Mouse (Mus musculus) bone marrow, adult 2 months (tissue): Measurements from ENCODE around the gene Abhd15.

Experiments
- CTCF ChIP-seq: fragments of 200-500 bp; IDR thresholded peaks from 2 replicates; pipeline ENCODE4 v1.5.1; 2011; ENCODE audit warnings: low read length, control low read depth; ENCODE audit not compliant: control insufficient read depth, insufficient read depth
- POLR2A ChIP-seq: fragments of 200-500 bp; IDR thresholded peaks from 2 replicates; pipeline ENCODE4 v1.6.1; 2011; ENCODE audit warnings: low read depth, mild to moderate bottlenecking, control low read depth, low read length, borderline replicate concordance; ENCODE audit not compliant: control insufficient read depth

DNA sequence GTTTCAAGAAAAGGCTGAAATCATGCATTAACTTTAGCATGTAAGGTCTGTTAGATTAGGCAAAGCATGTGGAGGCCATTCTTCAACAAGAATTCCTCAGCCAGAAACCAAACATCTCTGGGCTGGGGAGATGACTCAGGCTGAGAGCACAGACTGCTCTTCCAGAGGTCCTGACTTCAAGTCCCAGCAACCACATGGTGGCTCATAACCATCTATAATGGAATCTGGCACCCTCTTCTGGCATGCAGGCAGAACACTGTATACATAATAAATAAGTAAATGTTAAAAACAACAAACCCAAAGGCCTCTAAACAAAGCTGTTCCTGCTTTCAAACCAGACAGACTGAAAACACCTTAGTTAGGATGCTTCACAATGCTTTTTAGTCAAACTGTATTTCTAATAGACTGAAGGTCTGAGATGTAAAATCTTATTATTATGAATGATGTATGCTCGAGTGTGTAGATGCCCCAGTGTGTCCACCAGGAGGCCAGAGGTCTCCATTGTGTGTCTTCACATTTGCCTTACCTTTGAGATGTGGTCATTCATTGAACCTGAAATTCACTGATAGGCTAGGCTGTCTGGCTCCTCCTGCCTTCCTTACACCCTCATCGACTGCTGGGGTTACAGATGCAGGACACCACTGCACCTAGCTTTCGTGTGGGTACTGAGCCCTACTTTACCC is 11.0 kb downstream of the Abhd15 start:
- TF ChIP-seq CTCF: no peak
- TF ChIP-seq POLR2A: no peak
